Mouse (Mus musculus): ENCODE data around the gene Timm8a1. TPM values are rescaled to one million over a fixed set of nuclear protein-coding genes. Genes with fewer than 3 reads are reported as not detected.

Gene Timm8a1
- polyA plus RNA-seq, 1 experiment from 2014 or later: 70.6 TPM

GRCm38 (mm10) chrX:134582888-134583669 is 41.4 kb upstream of the Timm8a1 start, which contains the start of gene Btk:
Gene Btk, minus strand, starts transcription at chrX:134583570.
- Histone ChIP-seq H3K4me1 (ENCODE audit: control insufficient read depth in 2 of 2, insufficient read depth in 2 of 2, low read length in 2 of 2) (0 out of 4 replicates have a peak, but pooled peaks cover 0 to 2% of the 10 kb centered on the region in 2 experiments), H3K27ac (replicated peaks in 1 of 2; ENCODE audit: control insufficient read depth in 1 of 2, insufficient read depth in 1 of 2, low read depth in 2 of 2, low read length in 2 of 2) (no peak within 1 kb of the TSS)
- no peak for ATAC-seq (ENCODE audit: insufficient number of reproducible peaks, insufficient read depth, low FRiP score, low read depth)

GRCm38 (mm10) chrX:134582270-134582669 is 40.6 kb upstream of the Timm8a1 start:
- H3K9ac ChIP-seq (ENCODE audit: low read length): no peak overlapping the region
- peaks cover under 1% of the 10 kb centered on the region; the same call in 1 of the 2 replicates for H3K36me3 ChIP-seq (ENCODE audit: control insufficient read depth, insufficient read depth, low read length)
- no peak for ATAC-seq (ENCODE audit: insufficient number of reproducible peaks, insufficient read depth, low FRiP score, low read depth)
- H3K4me1 ChIP-seq (ENCODE audit: control insufficient read depth in 2 of 2, insufficient read depth in 2 of 2, low read length in 2 of 2): 0 out of 4 replicates have a peak, but pooled peaks cover 0 to 2% of the 10 kb centered on the region in 2 experiments
- H3K27me3 ChIP-seq (ENCODE audit: control insufficient read depth, insufficient read depth, low read length): no peaks in the 10 kb centered on the region
- H3K4me2 ChIP-seq (ENCODE audit: low read length): no peak overlapping the region
- H3K9me3 ChIP-seq (ENCODE audit: control insufficient read depth, low read length): no peaks in the 10 kb centered on the region
- no peak overlapping the region for H3K4me3 ChIP-seq (ENCODE audit: control insufficient read depth in 1 of 2, insufficient read depth in 1 of 2, low read depth in 1 of 2, low read length in 2 of 2)
- WGBS: 79% methylated on average over 11 of the region's 11 CpGs
- no peak overlapping the region for H3K27ac ChIP-seq (replicated peaks in 1 of 2; ENCODE audit: control insufficient read depth in 1 of 2, insufficient read depth in 1 of 2, low read depth in 2 of 2, low read length in 2 of 2)

More at GRCm38 (mm10) chrX:134582888-134583669, 41.4 kb upstream of the Timm8a1 start, which contains the start of gene Btk:
- Histone ChIP-seq H3K4me3 (ENCODE audit: control insufficient read depth in 1 of 2, insufficient read depth in 1 of 2, low read depth in 1 of 2, low read length in 2 of 2) (no peak within 1 kb of the TSS), H3K4me2 (ENCODE audit: low read length) (no peak within 1 kb of the TSS), H3K27me3 (ENCODE audit: control insufficient read depth, insufficient read depth, low read length) (no peaks in the 10 kb centered on the region), H3K9me3 (ENCODE audit: control insufficient read depth, low read length) (no peaks in the 10 kb centered on the region), H3K9ac (ENCODE audit: low read length) (no peak within 1 kb of the TSS), H3K36me3 (ENCODE audit: control insufficient read depth, insufficient read depth, low read length) (peaks cover 9% of the 10 kb centered on the region)
- WGBS: 73% methylated on average over 11 of the region's 11 CpGs

GRCm38 (mm10) chrX:134580528-134581305 is 39.1 kb upstream of the Timm8a1 start:
- Histone ChIP-seq H3K36me3 (ENCODE audit: control insufficient read depth, insufficient read depth, low read length) (no peaks in the 10 kb centered on the region), H3K27ac (replicated peaks in 1 of 2; ENCODE audit: control insufficient read depth in 1 of 2, insufficient read depth in 1 of 2, low read depth in 2 of 2, low read length in 2 of 2) (no peak overlapping the region), H3K9ac (ENCODE audit: low read length) (no peak overlapping the region), H3K4me2 (ENCODE audit: low read length) (no peak overlapping the region), H3K4me3 (ENCODE audit: control insufficient read depth in 1 of 2, insufficient read depth in 1 of 2, low read depth in 1 of 2, low read length in 2 of 2) (no peak overlapping the region), H3K9me3 (ENCODE audit: control insufficient read depth, low read length) (no peaks in the 10 kb centered on the region), H3K27me3 (ENCODE audit: control insufficient read depth, insufficient read depth, low read length) (no peaks in the 10 kb centered on the region), H3K4me1 (ENCODE audit: control insufficient read depth in 2 of 2, insufficient read depth in 2 of 2, low read length in 2 of 2) (no peaks in the 10 kb centered on the region)
- WGBS: 74% methylated on average over 14 of the region's 14 CpGs
- ATAC-seq (ENCODE audit: insufficient number of reproducible peaks, insufficient read depth, low FRiP score, low read depth): no peak

- Histone ChIP-seq H3K27ac (replicated peaks in 1 of 2; ENCODE audit: control insufficient read depth in 1 of 2, insufficient read depth in 1 of 2, low read depth in 2 of 2, low read length in 2 of 2) (no peak overlapping the region), H3K9ac (ENCODE audit: low read length) (no peak overlapping the region), H3K4me1 (ENCODE audit: control insufficient read depth in 2 of 2, insufficient read depth in 2 of 2, low read length in 2 of 2) (no peaks in the 10 kb centered on the region), H3K36me3 (ENCODE audit: control insufficient read depth, insufficient read depth, low read length) (no peaks in the 10 kb centered on the region), H3K27me3 (ENCODE audit: control insufficient read depth, insufficient read depth, low read length) (no peaks in the 10 kb centered on the region), H3K4me3 (ENCODE audit: control insufficient read depth in 1 of 2, insufficient read depth in 1 of 2, low read depth in 1 of 2, low read length in 2 of 2) (no peak overlapping the region), H3K9me3 (ENCODE audit: control insufficient read depth, low read length) (no peaks in the 10 kb centered on the region), H3K4me2 (ENCODE audit: low read length) (no peak overlapping the region)
- no peak for ATAC-seq (ENCODE audit: insufficient number of reproducible peaks, insufficient read depth, low FRiP score, low read depth)
- whole genome bisulfite sequencing: 72% methylated on average over 4 of the region's 4 CpGs
These were observed 36.2 kb upstream of the Timm8a1 start for GRCm38 (mm10) chrX:134577896-134578295.

GRCm38 (mm10) chrX:134566536-134567222 is 25.0 kb upstream of the Timm8a1 start:
- no peak for ATAC-seq (ENCODE audit: insufficient number of reproducible peaks, insufficient read depth, low FRiP score, low read depth)
- H3K27ac ChIP-seq (replicated peaks in 1 of 2; ENCODE audit: control insufficient read depth in 1 of 2, insufficient read depth in 1 of 2, low read depth in 2 of 2, low read length in 2 of 2): no peak overlapping the region
- H3K4me1 ChIP-seq (ENCODE audit: control insufficient read depth in 2 of 2, insufficient read depth in 2 of 2, low read length in 2 of 2): no peaks in the 10 kb centered on the region
- H3K4me3 ChIP-seq (ENCODE audit: control insufficient read depth in 1 of 2, insufficient read depth in 1 of 2, low read depth in 1 of 2, low read length in 2 of 2): no peak overlapping the region
- no peak overlapping the region for H3K4me2 ChIP-seq (ENCODE audit: low read length)
- no peaks in the 10 kb centered on the region for H3K36me3 ChIP-seq (ENCODE audit: control insufficient read depth, insufficient read depth, low read length)
- no peaks in the 10 kb centered on the region for H3K27me3 ChIP-seq (ENCODE audit: control insufficient read depth, insufficient read depth, low read length)
- 71% methylated on average over 8 of the region's 8 CpGs for WGBS
- H3K9ac ChIP-seq (ENCODE audit: low read length): no peak overlapping the region
- H3K9me3 ChIP-seq (ENCODE audit: control insufficient read depth, low read length): no peaks in the 10 kb centered on the region

- WGBS: 46% methylated on average over 4 of the region's 4 CpGs
- H3K4me1 ChIP-seq (ENCODE audit: control insufficient read depth in 2 of 2, insufficient read depth in 2 of 2, low read length in 2 of 2): no peaks in the 10 kb centered on the region
- ATAC-seq (ENCODE audit: insufficient number of reproducible peaks, insufficient read depth, low FRiP score, low read depth): no peak
- H3K36me3 ChIP-seq (ENCODE audit: control insufficient read depth, insufficient read depth, low read length): no peaks in the 10 kb centered on the region
- no peaks in the 10 kb centered on the region for H3K27me3 ChIP-seq (ENCODE audit: control insufficient read depth, insufficient read depth, low read length)
- H3K9me3 ChIP-seq (ENCODE audit: control insufficient read depth, low read length): no peaks in the 10 kb centered on the region
- no peak overlapping the region for H3K4me2 ChIP-seq (ENCODE audit: low read length)
- H3K27ac ChIP-seq (replicated peaks in 1 of 2; ENCODE audit: control insufficient read depth in 1 of 2, insufficient read depth in 1 of 2, low read depth in 2 of 2, low read length in 2 of 2): no peak overlapping the region
- no peak overlapping the region for H3K9ac ChIP-seq (ENCODE audit: low read length)
- H3K4me3 ChIP-seq (ENCODE audit: control insufficient read depth in 1 of 2, insufficient read depth in 1 of 2, low read depth in 1 of 2, low read length in 2 of 2): no peak overlapping the region
These were observed 22.7 kb upstream of the Timm8a1 start for GRCm38 (mm10) chrX:134564326-134564725.

- no peak for ATAC-seq (ENCODE audit: insufficient number of reproducible peaks, insufficient read depth, low FRiP score, low read depth)
These were observed 12.8 kb upstream of the Timm8a1 start for GRCm38 (mm10) chrX:134554425-134554824.

More at GRCm38 (mm10) chrX:134554425-134554824, 12.8 kb upstream of the Timm8a1 start:
- Histone ChIP-seq H3K9ac (ENCODE audit: low read length) (no peak overlapping the region), H3K4me1 (ENCODE audit: control insufficient read depth in 2 of 2, insufficient read depth in 2 of 2, low read length in 2 of 2) (no peaks in the 10 kb centered on the region), H3K4me3 (ENCODE audit: control insufficient read depth in 1 of 2, insufficient read depth in 1 of 2, low read depth in 1 of 2, low read length in 2 of 2) (no peak overlapping the region), H3K27ac (replicated peaks in 1 of 2; ENCODE audit: control insufficient read depth in 1 of 2, insufficient read depth in 1 of 2, low read depth in 2 of 2, low read length in 2 of 2) (no peak overlapping the region), H3K36me3 (ENCODE audit: control insufficient read depth, insufficient read depth, low read length) (no peaks in the 10 kb centered on the region), H3K27me3 (ENCODE audit: control insufficient read depth, insufficient read depth, low read length) (no peaks in the 10 kb centered on the region), H3K4me2 (ENCODE audit: low read length) (no peak overlapping the region), H3K9me3 (ENCODE audit: control insufficient read depth, low read length) (no peaks in the 10 kb centered on the region)
- 55% methylated on average over 6 of the region's 6 CpGs for WGBS
